Mouse (Mus musculus): ENCODE measurements at regions not wholly inside any gene's neighbourhood (a gene's known extent, or its start where the extent isn't known, plus 50 kb on each side); places are given as distances from the start of the nearest gene placed in this dataset.

GRCm38 (mm10) chr14:47857731-47858556, 209.7 kb downstream of the Ktn1 start:
- DNase-seq (ENCODE audit: low spot score in 2 of 2): no peak

- no peak for DNase-seq (ENCODE audit: low spot score in 2 of 2)
Observed at GRCm38 (mm10) chr14:47862556-47862955, 214.3 kb downstream of the Ktn1 start.

DNA sequence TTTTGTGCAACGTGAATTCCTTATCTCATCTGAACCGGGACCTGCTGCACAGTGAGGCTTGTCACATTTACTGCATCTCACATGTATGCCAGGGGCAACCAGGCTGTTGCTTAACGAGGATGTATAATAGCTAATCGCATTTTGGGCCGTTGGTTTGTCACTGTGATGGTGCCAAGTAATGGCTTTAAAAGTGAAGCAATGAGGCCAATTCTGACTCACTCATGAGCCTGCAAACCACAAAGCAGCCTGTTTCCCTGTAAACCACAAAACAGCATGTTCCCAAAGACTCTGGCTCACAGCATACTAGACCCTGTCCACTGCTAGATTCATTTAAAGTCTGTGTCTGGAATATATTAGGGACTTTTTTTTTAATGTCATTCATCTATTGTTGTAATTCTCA, 214.8 kb downstream of the Ktn1 start:
- peak in 1 of 2 experiments; percentile 15 for DNase-seq (ENCODE audit: low spot score in 2 of 2)

DNA sequence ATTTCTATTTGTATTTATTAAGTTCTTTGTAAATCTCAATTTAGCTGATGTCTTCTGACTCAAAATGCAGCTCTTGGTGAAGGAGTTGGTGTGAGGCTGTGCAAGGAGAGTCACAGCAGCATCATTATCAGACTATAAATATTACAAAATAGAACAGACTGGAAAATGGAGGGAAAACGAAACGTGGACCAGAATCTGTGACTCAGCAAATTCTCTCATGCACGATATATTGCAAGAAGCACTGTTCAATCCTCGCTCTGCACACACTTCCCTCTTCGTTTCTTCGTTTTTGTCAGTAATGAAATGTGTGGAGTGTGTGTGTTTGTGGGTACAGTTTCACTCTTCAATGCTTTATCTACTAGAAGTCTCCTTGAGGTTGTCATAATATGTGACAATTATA, 215.5 kb downstream of the Ktn1 start:
- DNase-seq (ENCODE audit: low spot score in 2 of 2): no peak

DNA sequence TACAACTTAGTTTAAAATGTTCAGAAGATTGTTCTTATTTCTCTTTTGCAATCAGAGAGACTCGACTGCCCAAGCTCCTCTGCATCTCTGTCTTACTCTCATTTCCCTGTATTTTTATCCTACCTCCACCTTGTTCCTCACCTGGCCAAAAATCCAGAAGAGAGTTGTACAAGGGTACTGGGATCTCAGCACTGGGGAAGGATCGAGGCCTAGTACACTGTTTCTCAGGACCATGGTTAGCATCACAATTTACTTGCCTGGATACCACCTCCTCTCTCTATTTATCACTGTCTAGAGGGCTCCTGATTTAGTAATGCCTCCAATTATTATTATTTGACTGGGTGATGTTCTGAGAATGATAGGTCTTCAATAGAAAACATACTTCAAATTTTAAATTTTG, 218.8 kb downstream of the Ktn1 start:
- DNase-seq (ENCODE audit: low spot score in 2 of 2): no peak

DNA sequence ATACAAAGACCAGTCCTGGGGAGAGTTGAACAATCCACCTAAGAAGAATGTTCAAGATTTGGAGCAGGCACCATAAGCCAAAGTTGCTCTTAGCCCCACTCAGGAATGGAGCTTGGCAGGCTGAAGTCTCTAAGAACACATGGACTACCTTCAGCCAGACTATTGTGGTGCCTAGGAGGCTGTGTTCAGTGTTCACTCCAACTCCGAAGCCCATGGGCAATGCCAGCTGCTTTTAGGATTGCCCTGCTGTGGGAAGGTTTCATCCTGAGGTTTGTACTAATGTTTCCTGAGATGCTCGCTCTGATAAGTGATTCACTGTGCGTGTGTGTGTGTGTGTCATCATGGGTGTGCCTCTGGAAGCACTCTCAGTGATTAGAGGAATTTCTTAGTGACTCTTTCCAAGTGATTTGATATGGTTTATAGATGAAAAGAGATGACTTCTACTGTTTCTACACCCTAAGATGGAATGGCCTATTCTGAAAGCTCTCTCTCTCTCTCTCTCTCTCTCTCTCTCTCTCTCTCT, 220.1 kb downstream of the Ktn1 start:
- DNase-seq (ENCODE audit: low spot score in 2 of 2): no peak

DNA sequence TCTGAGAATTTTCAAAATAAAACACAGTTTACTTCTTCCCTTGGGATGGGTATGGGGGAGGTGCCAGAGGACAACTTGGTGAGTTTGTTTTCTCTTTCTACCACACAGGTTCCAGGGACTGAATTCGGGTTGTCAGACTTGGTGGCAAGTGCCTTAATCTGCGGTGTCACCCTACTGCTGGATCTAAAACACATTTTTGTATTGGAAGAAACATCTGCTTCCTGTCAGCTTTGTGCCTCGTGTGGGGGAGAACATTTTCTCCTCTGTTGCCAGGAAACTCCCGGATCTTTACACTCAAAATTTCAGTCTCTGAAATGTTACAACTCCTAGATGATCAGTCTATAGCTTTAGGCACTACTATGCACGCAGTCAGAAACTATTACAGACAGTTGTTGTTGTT, 228.3 kb downstream of the Ktn1 start:
- no peak for DNase-seq (ENCODE audit: low spot score in 2 of 2)

- no peak for DNase-seq (ENCODE audit: low spot score in 2 of 2)
Observed at GRCm38 (mm10) chr14:47877167-47877566, 228.9 kb downstream of the Ktn1 start.

DNA sequence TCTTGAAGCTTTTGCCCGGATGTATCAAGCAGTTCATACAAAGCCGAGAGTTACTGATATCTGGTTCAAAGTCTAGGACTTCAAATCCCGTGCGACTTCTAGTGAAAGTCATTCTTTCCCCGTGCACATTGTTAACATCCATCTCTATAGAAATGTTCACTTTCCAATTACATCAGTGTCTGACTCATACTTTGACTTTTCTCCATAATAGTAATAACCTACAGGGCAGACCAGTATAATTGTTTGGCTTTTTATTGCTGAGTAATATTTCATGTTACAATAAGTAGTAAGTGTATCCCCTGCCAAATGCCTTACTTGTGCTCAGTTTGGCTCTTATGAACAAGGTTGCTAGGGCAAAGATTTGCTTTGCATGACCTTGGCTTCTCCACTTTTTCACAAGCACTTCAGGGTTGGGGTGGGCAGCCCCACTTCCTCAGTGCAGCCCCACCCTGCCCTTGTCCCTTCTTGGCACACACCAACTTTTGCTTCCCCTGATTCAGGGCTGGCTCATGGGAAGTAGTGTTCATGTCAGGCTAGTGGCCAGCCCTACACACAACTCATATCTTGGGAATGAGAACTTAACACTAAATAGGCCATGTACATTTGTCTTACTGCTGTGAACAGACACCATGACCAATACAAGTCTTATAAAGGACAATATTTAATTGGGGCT, 229.7 kb downstream of the Ktn1 start:
- no peak for DNase-seq (ENCODE audit: low spot score in 2 of 2)

- no peak for DNase-seq (ENCODE audit: low spot score in 2 of 2)
Observed at GRCm38 (mm10) chr14:47885326-47885725, 235.3 kb upstream of the Peli2 start.

DNA sequence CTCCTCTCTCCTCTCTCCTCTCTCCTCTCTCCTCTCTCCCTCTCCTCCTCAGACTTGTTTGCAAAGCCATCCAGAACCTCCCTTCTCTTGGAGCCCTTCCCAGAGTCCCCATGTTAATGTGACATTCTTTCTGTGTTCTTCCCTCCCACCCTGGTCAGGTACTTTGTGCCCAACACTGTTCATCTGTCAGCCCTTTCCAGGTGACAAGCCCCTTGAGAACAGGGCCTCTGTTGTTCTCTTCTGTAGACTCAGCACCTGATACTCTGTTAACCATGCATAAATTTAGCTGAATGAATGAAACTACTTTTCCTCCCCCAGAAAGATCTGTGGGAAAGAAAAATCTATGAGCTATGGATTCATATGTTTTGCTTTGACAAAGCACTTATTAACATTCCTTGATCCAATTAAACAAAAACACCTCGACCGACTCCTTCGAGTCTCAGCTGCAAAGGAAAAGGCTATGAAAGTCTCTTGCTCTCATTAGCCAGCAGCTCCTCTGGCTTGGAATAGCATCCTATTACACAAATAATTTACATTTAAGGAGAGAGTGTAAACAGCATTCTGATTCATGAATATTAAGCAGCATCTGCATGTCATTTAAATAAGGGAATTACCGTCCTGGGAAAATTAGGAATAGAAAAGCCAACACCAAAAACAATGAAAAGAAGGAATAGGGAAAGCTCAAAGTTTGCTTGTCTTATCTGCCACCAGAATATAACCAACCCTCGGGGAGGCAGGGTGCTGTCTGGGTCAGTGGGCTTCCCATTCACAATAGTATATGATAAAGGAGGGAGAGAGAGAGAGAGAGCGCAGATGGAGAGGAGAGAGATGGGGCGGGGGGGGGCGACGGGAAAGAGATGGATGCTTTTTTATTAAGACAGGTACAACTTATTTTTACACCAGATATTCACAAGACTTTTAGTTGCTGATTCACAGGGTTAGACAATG, 230.1 kb upstream of the Peli2 start:
- no peak for DNase-seq (ENCODE audit: low spot score in 2 of 2)

DNA sequence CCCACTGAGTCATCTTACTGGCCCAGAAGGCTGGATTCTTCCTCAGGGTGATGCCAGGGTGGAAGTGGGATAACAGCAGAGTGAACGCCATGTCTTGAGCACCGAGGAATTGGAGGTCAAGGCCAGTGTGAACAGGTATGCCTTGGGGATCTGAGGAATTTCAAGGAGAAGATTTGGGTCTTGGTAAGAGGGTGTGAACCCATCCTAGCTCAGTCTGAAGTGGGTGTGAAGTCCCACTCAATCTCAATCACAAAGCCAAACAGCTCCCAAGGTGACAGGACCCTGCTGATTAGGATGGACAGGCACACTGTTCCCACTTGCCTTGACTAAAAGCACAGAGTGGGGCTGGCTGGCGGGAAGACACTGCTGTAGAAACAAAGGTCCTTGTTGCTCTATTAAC, 224.0 kb upstream of the Peli2 start:
- DNase-seq (ENCODE audit: low spot score in 2 of 2): no peak

DNA sequence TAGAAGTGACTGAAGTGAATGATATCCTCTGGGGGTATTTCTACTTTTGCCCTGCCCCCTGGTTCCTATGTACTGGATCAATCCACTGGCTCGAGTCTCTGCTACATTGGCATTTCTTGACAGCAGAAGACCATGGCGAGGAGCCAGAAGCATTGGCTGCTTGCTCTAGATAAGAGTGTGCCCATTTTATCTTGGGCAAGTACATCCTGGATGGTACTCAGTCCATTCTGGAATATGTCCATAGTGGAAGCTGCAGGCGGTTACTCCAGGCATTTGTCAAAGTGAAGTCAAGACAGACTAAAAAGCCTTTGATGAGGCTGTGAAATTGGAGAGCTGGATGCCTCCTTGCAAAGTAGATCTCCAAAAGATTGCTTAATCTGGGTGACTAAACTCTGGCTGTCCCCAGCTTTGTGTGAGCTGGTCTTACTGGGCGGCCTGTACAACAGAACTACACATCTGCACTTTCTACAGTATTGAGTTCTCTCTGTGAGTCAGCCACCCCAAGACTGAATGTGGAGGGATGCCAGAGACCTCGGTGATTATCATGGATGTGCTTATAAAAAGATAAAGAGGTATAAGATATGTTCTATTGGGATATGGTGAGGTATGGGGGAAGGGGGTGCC, 222.6 kb upstream of the Peli2 start:
- DNase-seq (ENCODE audit: low spot score in 2 of 2): no peak

DNA sequence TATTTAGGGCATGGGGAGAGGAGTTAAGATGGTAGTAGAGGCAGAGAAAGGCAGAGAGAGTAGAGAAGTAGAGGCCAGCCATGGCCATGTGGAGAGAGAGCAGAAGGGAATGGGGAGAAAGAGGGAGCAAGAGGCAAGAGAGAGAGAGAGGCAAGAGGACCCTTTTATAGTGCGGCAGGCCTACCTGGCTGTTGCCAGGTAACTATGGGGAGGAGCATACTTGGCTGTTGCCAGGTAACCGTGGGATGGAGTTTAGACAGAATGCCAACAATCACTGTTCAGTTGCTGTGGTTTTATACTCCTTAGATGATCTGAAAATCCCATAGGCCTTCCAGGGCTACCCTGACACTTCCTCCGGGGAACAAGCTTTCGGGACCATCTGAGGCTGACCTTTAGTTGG, 222.0 kb upstream of the Peli2 start:
- no peak for DNase-seq (ENCODE audit: low spot score in 2 of 2)

- DNase-seq (ENCODE audit: low spot score in 2 of 2): no peak
Observed at GRCm38 (mm10) chr14:47905334-47905733, 215.3 kb upstream of the Peli2 start.

- DNase-seq (ENCODE audit: low spot score in 2 of 2): no peak
Observed at GRCm38 (mm10) chr14:47909129-47909528, 211.5 kb upstream of the Peli2 start.

DNA sequence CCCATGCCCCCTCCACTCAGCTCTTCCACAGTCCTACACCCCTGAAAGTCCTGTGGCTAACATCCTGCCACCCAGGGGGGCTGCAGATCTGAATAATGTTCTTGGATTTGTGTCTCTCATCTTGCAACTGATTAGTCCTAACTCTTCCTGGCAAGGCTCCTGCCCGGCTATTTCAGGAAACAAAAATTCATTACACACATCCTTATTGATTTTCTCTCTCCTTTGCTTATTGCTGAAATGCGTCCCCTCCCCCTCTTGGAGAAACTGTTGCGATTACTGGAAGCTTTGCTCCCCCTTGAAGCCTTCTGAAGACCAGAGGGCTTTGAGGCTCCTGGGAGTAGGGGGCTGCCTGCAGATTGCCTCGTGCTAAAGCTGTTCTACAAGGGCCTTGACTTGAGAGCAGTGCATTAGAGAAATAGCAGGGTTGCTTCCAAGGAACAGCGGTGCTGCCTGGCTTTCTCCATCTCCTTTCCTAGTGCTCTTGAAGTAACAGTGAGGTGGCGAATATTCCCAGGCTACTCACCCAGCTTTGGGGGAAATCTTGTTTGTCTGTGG, 209.8 kb upstream of the Peli2 start:
- DNase-seq (ENCODE audit: low spot score in 2 of 2): no peak

GRCm38 (mm10) chr14:47911546-47912545, 208.8 kb upstream of the Peli2 start:
- peak; percentile 22 to 54 for DNase-seq (ENCODE audit: low spot score in 2 of 2)

DNA sequence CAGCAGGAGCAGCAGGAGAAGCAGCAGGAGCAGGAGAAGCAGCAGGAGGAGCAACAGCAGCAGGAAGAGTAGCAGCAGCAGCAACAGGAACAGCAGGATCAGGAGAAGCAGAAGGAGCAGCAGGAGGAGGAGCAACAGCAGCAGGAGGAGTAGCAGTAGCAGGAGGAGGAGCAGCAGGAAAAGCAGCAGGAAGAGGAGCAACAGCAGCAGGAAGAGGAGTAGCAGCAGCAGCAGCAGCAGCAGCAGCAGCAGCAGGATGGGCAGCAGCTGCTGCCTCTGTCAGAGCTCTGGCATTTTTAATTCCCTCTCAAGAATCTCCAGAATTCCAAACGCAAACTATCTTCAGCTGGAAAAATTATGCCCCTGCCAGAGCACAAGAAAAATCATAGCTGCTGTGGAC, 205.0 kb upstream of the Peli2 start:
- no peak for DNase-seq (ENCODE audit: low spot score in 2 of 2)

Data from right cerebral cortex, adult 2 months (tissue).